In genomic region chr6:72869601-72870000, GRCm38 (mm10) we compare ENCODE assay signal across 13 mouse cellular contexts. TPM values are rescaled to one million over a fixed set of nuclear protein-coding genes. Genes with fewer than 3 reads are reported as not detected.
DNase-seq lines count a peak whose midpoint lies in the region; ATAC-seq lines count a peak whose summit lies in the region.
"Had no signal": no experiment of that assay in that cellular context is flagged by ENCODE, and none has a peak within 500 bp of the region (broad histone marks: within the 10 kb centered on the region; RNA-seq: fewer than 3 reads in every experiment).

No protein-coding gene starts in this region.

- H3K36me3 ChIP-seq in limb, embryonic 15.5 days, result peaks cover 4% of the 10 kb centered on the region; the same call in 1 of the 2 replicates
- H3K36me3 ChIP-seq in limb, embryonic 10.5 days, result peaks cover 20% of the 10 kb centered on the region
- no peaks in the 10 kb centered on the region for H3K36me3 ChIP-seq in midbrain, embryonic 14.5 days (ENCODE audit: control insufficient read depth, insufficient read depth, low read length)
- H3K36me3 ChIP-seq: liver, embryonic 13.5 days had no signal

- H3K9ac ChIP-seq in limb, embryonic 15.5 days, result no peak overlapping the region
- no peak overlapping the region for H3K9ac ChIP-seq in midbrain, embryonic 14.5 days (replicated peaks; ENCODE audit: low read length)
- H3K9ac ChIP-seq: liver, embryonic 13.5 days had no signal

- intact Hi-C loops in heart, postnatal 14 days (cut with DNase I), result no loop called here
- intact Hi-C loops in heart, postnatal 25 days (cut with DNase I), result no loop called here

- H3K4me3 ChIP-seq in limb, embryonic 15.5 days, result no peak overlapping the region
- no peak overlapping the region for H3K4me3 ChIP-seq in limb, embryonic 10.5 days
- no peak overlapping the region for H3K4me3 ChIP-seq in brown adipose tissue, adult 24 weeks (ENCODE audit: insufficient read depth, low read depth, low read length)
- no peak overlapping the region for H3K4me3 ChIP-seq in midbrain, embryonic 14.5 days (replicated peaks; ENCODE audit: low read depth, low read length)
- H3K4me3 ChIP-seq: liver, embryonic 13.5 days; midbrain, embryonic 10.5 days had no signal

- ATAC-seq in limb, embryonic 15.5 days (ENCODE audit: insufficient number of reproducible peaks, low FRiP score, low TSS enrichment, low read depth), result no peak
- no peak for ATAC-seq in midbrain, embryonic 14.5 days (ENCODE audit: low FRiP score, low TSS enrichment)

- H3K27me3 ChIP-seq in limb, embryonic 15.5 days, result no peaks in the 10 kb centered on the region
- no peaks in the 10 kb centered on the region for H3K27me3 ChIP-seq in limb, embryonic 10.5 days (ENCODE audit: low read depth, poor library complexity, severe bottlenecking)
- H3K27me3 ChIP-seq in midbrain, embryonic 14.5 days (ENCODE audit: control insufficient read depth, insufficient read depth, low read length), result no peaks in the 10 kb centered on the region
- H3K27me3 ChIP-seq: CH12.LX; liver, embryonic 13.5 days had no signal

- 68% methylated on average over 8 of the region's 8 CpGs for WGBS in limb, embryonic 15.5 days
- WGBS in limb, embryonic 10.5 days, result 75% methylated on average over 8 of the region's 8 CpGs
- 69% methylated on average over 8 of the region's 8 CpGs for WGBS in midbrain, embryonic 14.5 days

- no peak overlapping the region for H3K4me2 ChIP-seq in limb, embryonic 15.5 days
- no peak overlapping the region for H3K4me2 ChIP-seq in midbrain, embryonic 14.5 days (ENCODE audit: low read length)
- H3K4me2 ChIP-seq: liver, embryonic 13.5 days had no signal

- H3K9me3 ChIP-seq in limb, embryonic 15.5 days, result no peaks in the 10 kb centered on the region
- H3K9me3 ChIP-seq in limb, embryonic 10.5 days (replicated peaks), result no peaks in the 10 kb centered on the region
- H3K9me3 ChIP-seq in midbrain, embryonic 14.5 days (ENCODE audit: control insufficient read depth, low read length), result no peaks in the 10 kb centered on the region
- H3K9me3 ChIP-seq: liver, embryonic 13.5 days; midbrain, embryonic 10.5 days had no signal

- H3K4me1 ChIP-seq in limb, embryonic 15.5 days, result peaks cover 13% of the 10 kb centered on the region
- H3K4me1 ChIP-seq in limb, embryonic 10.5 days, result 0 out of 2 replicates have a peak, but pooled peaks cover 2% of the 10 kb centered on the region
- H3K4me1 ChIP-seq in brown adipose tissue, adult 24 weeks (ENCODE audit: control insufficient read depth, insufficient read depth, insufficient read length, low read length), result peaks cover 46% of the 10 kb centered on the region
- no peaks in the 10 kb centered on the region; the same call in 1 of the 2 replicates for H3K4me1 ChIP-seq in midbrain, embryonic 14.5 days (ENCODE audit: control insufficient read depth, insufficient read depth, low read length)

- peak overlapping the region; percentile 40; the same call in 1 of the 2 replicates for H3K27ac ChIP-seq in limb, embryonic 15.5 days
- no peak overlapping the region for H3K27ac ChIP-seq in limb, embryonic 10.5 days
- H3K27ac ChIP-seq in brown adipose tissue, adult 24 weeks (replicated peaks; ENCODE audit: low read depth, low read length), result peak overlapping the region; percentile 39; the same call in 1 of the 2 replicates
- H3K27ac ChIP-seq in midbrain, embryonic 14.5 days (replicated peaks; ENCODE audit: low read depth, low read length), result no peak overlapping the region
- H3K27ac ChIP-seq: liver, embryonic 13.5 days; midbrain, embryonic 10.5 days had no signal

- DNase-seq in heart, postnatal 14 days, result peak; percentile 11 to 19
- DNase-seq in heart, postnatal 25 days (ENCODE audit: low spot score), result no peak
- no peak for DNase-seq in limb, embryonic 10.5 days (ENCODE audit: low spot score)
- peak; percentile 40 for DNase-seq in R1 (ENCODE audit: low read depth, low spot score)
- no peak for DNase-seq in midbrain, embryonic 14.5 days
- no peak for DNase-seq in embryo, embryonic 10 days (ENCODE audit: low spot score)
- DNase-seq: cerebellum, adult 9-10 months; kidney, adult 9 months; liver, embryonic 13.5 days had no signal

RNA-seq across cellular contexts. Expression of gene Kcmf1, which starts 30.2 kb away (rescaled TPM):
- total RNA-seq in heart, postnatal 14 days (2021), result 10 to 100 TPM; 84.8 to 85.3 TPM
- 100 to 1,000 TPM in 1 of 2 experiments, 10 to 100 TPM in 1; 97.7 to 101 TPM for total RNA-seq in heart, postnatal 25 days (2021)
- 34.4 and 38.9 TPM in 2 replicates for polyA plus RNA-seq in limb, embryonic 15.5 days (2015; fragmentation: Nextera tagmentation; extraction: Ambion mirVana)
- 41.6 and 48.5 TPM in 2 replicates for polyA plus RNA-seq in limb, embryonic 10.5 days (2016; fragmentation: Nextera tagmentation; extraction: Ambion mirVana)
- 114 and 166 TPM in 2 replicates for polyA plus RNA-seq in brown adipose tissue, adult 24 weeks (2012; ENCODE audit: insufficient read depth, insufficient read length, missing spikeins)
- polyA plus RNA-seq in midbrain, embryonic 14.5 days (2014; fragmentation: Nextera tagmentation; extraction: Ambion mirVana), result 34.8 and 40.9 TPM in 2 replicates

Comparison
In these comparisons a context has a peak if more than half of its experiments do, and no peak if none do; other contexts are left out.
1. DNase-seq: peak in heart, postnatal 14 days (2 of 2) and R1 (single experiment); none in heart, postnatal 25 days (single experiment), limb, embryonic 10.5 days (single experiment), midbrain, embryonic 14.5 days (single experiment) and embryo, embryonic 10 days (single experiment).
2. H3K27ac ChIP-seq: peak in limb, embryonic 15.5 days (single experiment) and brown adipose tissue, adult 24 weeks (single experiment); none in limb, embryonic 10.5 days (single experiment) and midbrain, embryonic 14.5 days (single experiment).